8 mouse cellular contexts compared by ENCODE assay signal in genomic region chr1:58303726-58304125, GRCm38 (mm10). TPM values are rescaled to one million over a fixed set of nuclear protein-coding genes. Genes with fewer than 3 reads are reported as not detected.
A peak's percentile ranks its signal among the peaks of the same experiment; 100 is the strongest.
DNase-seq lines count a peak whose midpoint lies in the region; ATAC-seq and TF ChIP-seq lines count a peak whose summit lies in the region.

No protein-coding gene starts in this region.

- H3K4me3 ChIP-seq in gastrocnemius, adult 2 months = no peak overlapping the region
- H3K4me3 ChIP-seq in intestine, embryonic 16.5 days (ENCODE audit: low read length) = no peak overlapping the region
- no peak overlapping the region for H3K4me3 ChIP-seq in midbrain, embryonic 13.5 days (replicated peaks)

- H3K4me1 ChIP-seq in intestine, embryonic 16.5 days (ENCODE audit: control insufficient read depth, insufficient read depth, low read length) = peaks cover 15% of the 10 kb centered on the region
- H3K4me1 ChIP-seq in midbrain, embryonic 13.5 days (replicated peaks) = no peaks in the 10 kb centered on the region

- no peaks in the 10 kb centered on the region for H3K9me3 ChIP-seq in intestine, embryonic 16.5 days (ENCODE audit: control insufficient read depth, low read length)
- H3K9me3 ChIP-seq in midbrain, embryonic 13.5 days = no peaks in the 10 kb centered on the region

- intact Hi-C loops in gastrocnemius, adult 2 months (cut with DNase I) = no loop called here

- no peak overlapping the region for H3K9ac ChIP-seq in intestine, embryonic 16.5 days (ENCODE audit: low read depth, low read length)
- no peak overlapping the region for H3K9ac ChIP-seq in midbrain, embryonic 13.5 days (replicated peaks)

- no peak overlapping the region for H3K4me2 ChIP-seq in intestine, embryonic 16.5 days (ENCODE audit: low read depth, low read length)
- no peak overlapping the region for H3K4me2 ChIP-seq in midbrain, embryonic 13.5 days (replicated peaks)

- ATAC-seq in intestine, embryonic 16.5 days = peak; percentile 73
- no peak for ATAC-seq in midbrain, embryonic 13.5 days

- H3K36me3 ChIP-seq in intestine, embryonic 16.5 days (ENCODE audit: control insufficient read depth, insufficient read depth, low read length) = no peaks in the 10 kb centered on the region
- no peaks in the 10 kb centered on the region for H3K36me3 ChIP-seq in midbrain, embryonic 13.5 days

- DNase-seq in gastrocnemius, adult 2 months = peak; percentile 39
- DNase-seq in gastrocnemius, adult 18-20 months (ENCODE audit: low spot score) = no peak
- peak; percentile 36 for DNase-seq in R1 (ENCODE audit: low read depth, low spot score)
- DNase-seq in spleen, postnatal 14 days (ENCODE audit: low spot score in 2 of 2) = peak; percentile 26 to 32
- DNase-seq in cerebellum, adult 11 months = no peak
- DNase-seq in left cerebral cortex, adult 9 months (ENCODE audit: low spot score in 2 of 2) = no peak

- no peak overlapping the region; the same call in 1 of the 2 replicates for H3K27ac ChIP-seq in gastrocnemius, adult 2 months
- peak overlapping the region; percentile 57; the same call in 1 of the 2 replicates for H3K27ac ChIP-seq in intestine, embryonic 16.5 days (ENCODE audit: low read length)
- H3K27ac ChIP-seq in midbrain, embryonic 13.5 days = no peak overlapping the region

- TF ChIP-seq CTCF in gastrocnemius, adult 2 months (IDR thresholded peaks at IDR 0.05) = no peak

- H3K27me3 ChIP-seq in intestine, embryonic 16.5 days (replicated peaks; ENCODE audit: control insufficient read depth, insufficient read depth, low read length) = no peaks in the 10 kb centered on the region
- no peaks in the 10 kb centered on the region for H3K27me3 ChIP-seq in midbrain, embryonic 13.5 days

- 55% methylated on average over 4 of the region's 4 CpGs for WGBS in intestine, embryonic 16.5 days
- 94% methylated on average over 4 of the region's 4 CpGs for WGBS in midbrain, embryonic 13.5 days

RNA-seq across cellular contexts. Expression of gene Aox2, which starts 25.6 kb away (rescaled TPM):
- under 1 TPM; 0.10 to 0.11 TPM for total RNA-seq in gastrocnemius, adult 2 months (2021)
- under 1 TPM; 0.05 to 0.14 TPM for total RNA-seq in gastrocnemius, adult 18-20 months (2021)
- polyA plus RNA-seq in intestine, embryonic 16.5 days (2015; fragmentation: Nextera tagmentation; extraction: Ambion mirVana) = 0.02 and 0.09 TPM in 2 replicates
- polyA plus RNA-seq in midbrain, embryonic 13.5 days (2015; fragmentation: Nextera tagmentation; extraction: Ambion mirVana) = 0.05 TPM in 1 of 2 replicates, not detected in the other

Comparison
In these comparisons a context has a peak if more than half of its experiments do, and no peak if none do; other contexts are left out.
1. DNase-seq: peak in gastrocnemius, adult 2 months (single experiment), R1 (single experiment) and spleen, postnatal 14 days (2 of 2); none in gastrocnemius, adult 18-20 months (single experiment), cerebellum, adult 11 months (single experiment) and left cerebral cortex, adult 9 months (0 of 2).